8 mouse cellular contexts compared by ENCODE assay signal in genomic region chr5:144914433-144914906, GRCm38 (mm10). TPM values are rescaled to one million over a fixed set of nuclear protein-coding genes. Genes with fewer than 3 reads are reported as not detected.
DNase-seq lines count a peak whose midpoint lies in the region.

No protein-coding gene starts in this region.

- peak; percentile 90 for DNase-seq in heart, adult 11 months
- no peak for DNase-seq in heart, adult 8-10 months (ENCODE audit: low spot score)
- DNase-seq in right cerebral cortex, adult 2 months (ENCODE audit: low spot score in 2 of 2), result peak; percentile 66 to 74
- DNase-seq in right cerebral cortex, postnatal 4 days, result no peak
- peak; percentile 17 to 62 for DNase-seq in kidney, postnatal 25 days
- DNase-seq in adrenal gland, adult 2 months, result no peak
- DNase-seq in spleen, adult 12 weeks (ENCODE audit: low spot score), result no peak
- no peak for DNase-seq in urinary bladder, adult 2 months (ENCODE audit: low spot score)

RNA-seq across cellular contexts. Expression of gene Smurf1, which starts 51.2 kb away (rescaled TPM):
- total RNA-seq in heart, adult 8-10 months (2022), result 10 to 100 TPM; 29.5 to 34.9 (median 30.3) TPM
- 10 to 100 TPM; 19.5 to 21.6 TPM for total RNA-seq in adrenal gland, adult 2 months (2021)
- polyA plus RNA-seq in adrenal gland, adult 2 months (2012; rRNA removed), result 18.6 and 20.7 TPM in 2 replicates
- polyA plus RNA-seq in urinary bladder, adult 2 months (2012; rRNA removed), result 23.2 and 27.5 TPM in 2 replicates

Comparison
In these comparisons a context has a peak if more than half of its experiments do, and no peak if none do; other contexts are left out.
1. DNase-seq: peak in heart, adult 11 months (single experiment), right cerebral cortex, adult 2 months (2 of 2) and kidney, postnatal 25 days (2 of 2); none in heart, adult 8-10 months (single experiment), right cerebral cortex, postnatal 4 days (single experiment), adrenal gland, adult 2 months (single experiment), spleen, adult 12 weeks (single experiment) and urinary bladder, adult 2 months (single experiment).